Mouse (Mus musculus) brain, adult 2 months (tissue): ENCODE results near the gene Rab3c.
A peak's percentile ranks its signal among the peaks of the same experiment; 100 is the strongest.

Experiments
- DNase-seq: peaks from one replicate; pipeline ENCODE4 v3.0.0; 2011; ENCODE audit warnings: low read depth, low spot score

The Rab3c gene

DNA sequence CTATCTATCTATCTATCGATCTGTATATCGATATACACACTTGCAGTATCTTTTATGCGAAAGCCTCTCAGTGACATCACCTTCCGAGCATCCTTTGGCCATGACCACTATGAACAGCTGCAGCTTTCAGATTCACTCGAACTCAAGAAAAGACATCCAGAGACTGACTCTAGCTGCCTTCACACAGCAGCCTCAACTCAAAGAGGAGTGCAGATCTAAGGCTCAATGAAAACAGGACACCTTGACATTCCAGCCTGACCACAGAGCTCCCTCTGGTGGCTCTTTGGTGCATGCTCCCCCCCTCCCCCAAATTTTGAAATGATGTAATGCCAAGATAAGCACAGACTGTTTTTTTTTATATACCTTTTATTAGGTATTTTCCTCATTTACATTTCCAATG, 257.8 kb downstream of the Rab3c start:
- peak; percentile 76 for DNase-seq

DNA sequence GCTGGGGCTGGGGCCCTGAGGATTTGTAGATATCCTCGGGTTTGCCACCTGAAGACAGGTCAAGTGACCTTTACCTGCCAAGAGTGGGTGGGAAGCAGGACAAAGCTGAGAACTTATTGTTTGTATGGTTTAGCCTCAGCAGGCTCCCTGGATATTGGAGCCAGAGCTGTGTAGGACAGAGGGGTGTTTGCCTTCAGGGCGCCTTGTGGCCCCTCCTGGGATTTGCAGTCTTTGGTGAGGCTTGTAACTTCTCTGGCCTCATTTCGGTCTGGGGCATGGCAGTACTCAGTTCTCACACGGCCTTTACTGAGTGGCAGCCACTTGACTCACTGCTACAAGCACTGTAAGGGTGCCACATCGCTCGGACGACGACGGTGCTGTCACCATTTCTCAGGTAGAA, 261.0 kb downstream of the Rab3c start:
- DNase-seq = no peak

DNA sequence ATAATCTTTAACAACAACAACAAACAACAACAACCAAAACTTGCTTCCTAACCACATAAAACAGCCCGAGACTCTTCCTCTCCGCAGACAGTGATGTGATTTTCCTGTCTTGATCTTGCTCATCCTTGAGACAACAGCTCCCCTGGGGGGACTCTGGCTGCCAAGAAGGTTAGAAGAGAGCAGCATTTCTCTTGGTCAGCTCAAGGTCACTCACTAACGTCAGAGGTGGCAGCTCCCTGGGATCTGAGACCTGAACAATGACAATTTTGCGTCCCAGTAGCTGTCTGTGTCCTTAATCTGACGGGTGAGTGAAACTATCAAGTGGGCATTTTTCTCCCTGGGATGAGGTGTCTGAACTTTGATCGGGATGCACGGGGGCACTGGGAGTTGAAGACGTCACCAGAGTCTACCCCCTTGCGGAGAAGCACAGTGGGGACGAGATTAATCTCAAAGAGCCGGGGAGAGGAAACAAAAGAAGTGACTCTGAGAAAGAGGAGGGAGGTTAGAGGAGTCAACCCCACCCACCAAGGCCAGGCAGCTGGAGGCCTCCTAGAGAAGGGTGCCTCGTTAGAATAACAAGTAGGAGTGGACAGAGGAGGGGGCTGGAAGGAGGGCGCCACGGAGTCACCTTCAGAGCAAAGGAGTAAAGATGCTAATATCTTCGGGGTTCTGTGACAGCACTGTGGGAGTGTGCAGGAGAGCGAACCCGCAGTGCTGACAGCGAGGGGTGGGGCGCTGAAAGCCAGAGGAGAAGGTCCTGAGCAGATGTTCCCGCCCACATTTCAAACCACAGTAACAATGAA, 261.7 kb downstream of the Rab3c start:
- peak; percentile 24 for DNase-seq

DNA sequence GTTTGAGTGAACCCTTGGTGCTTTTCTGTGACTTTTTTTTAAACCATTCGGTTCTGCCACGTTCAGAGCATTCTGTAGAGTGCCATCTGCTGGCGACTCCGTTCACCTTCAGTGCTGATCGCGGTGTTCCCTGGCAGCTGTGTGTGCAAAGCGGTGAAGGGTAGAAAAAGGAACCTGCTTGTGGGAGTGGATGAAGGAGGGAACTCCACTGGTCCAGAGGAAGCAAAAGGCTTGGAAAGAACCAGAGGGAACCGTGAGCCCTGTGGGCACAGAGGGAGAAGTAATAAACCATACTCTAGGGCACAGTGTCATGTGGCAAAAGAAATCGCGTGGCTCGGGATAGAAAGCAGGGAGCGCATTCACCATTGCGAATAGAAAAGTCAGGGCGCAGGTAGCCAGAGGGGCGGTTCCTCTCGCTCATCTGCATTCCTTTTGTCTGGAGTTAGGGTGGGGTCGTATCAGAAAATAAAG, 262.3 kb downstream of the Rab3c start:
- DNase-seq = peak; percentile 94

DNA sequence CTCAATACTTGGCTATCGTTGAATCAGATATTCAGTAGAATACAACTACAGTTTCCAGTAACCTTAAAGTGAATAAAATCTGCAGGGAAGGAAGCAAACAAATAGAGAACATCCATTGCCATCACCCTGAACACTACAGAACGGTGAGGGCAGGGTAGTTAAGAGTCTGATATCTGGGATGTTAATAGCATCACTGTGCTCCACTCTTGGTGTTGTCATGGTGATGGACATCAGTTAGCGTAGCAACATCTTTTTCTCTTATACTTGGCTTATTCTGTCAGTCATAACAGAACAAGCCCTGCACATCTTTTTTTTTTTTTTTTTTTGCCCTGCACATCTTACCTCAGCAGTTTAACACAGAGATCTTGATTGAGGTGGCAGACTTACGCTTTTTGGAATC, 268.8 kb downstream of the Rab3c start:
- peak; percentile 52 for DNase-seq

DNA sequence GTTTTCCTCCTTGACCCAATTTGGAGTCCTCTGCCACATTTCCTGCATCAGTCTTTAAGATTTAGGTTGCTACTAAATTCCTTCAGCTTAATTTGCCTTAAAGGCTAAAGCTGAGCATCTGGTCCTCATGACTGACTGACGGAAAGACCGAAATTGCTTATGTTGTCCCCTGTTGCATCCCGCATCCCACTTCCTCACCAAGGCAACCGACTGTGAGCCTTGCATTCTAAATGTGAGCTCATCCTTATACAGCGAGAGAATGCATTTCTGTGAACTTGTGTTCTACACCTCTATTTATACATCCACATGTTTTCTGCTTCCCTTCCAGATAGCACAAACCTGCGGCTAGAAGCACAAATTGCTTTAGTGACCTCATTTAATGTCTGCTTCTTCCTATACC, 269.9 kb downstream of the Rab3c start:
- DNase-seq = peak; percentile 78

DNA sequence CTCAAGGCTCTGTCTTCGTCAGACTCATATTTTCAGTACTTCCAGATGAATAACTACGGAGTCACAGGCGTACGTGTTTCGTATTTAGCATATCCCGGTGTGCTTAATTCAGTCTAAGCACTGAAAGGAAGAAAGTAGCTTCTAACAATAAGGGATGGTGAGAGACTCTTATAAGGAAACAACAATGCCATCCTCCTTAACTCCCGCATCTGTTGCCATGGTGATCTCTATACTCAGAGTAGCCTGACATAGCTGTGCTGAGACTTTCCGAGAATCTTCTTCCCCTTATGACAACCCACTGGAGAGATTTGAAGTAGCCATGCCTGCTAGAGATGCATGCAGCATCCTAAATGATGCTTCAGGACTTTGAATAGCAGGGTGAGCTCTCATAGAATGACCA, 272.3 kb downstream of the Rab3c start:
- peak; percentile 80 for DNase-seq

DNA sequence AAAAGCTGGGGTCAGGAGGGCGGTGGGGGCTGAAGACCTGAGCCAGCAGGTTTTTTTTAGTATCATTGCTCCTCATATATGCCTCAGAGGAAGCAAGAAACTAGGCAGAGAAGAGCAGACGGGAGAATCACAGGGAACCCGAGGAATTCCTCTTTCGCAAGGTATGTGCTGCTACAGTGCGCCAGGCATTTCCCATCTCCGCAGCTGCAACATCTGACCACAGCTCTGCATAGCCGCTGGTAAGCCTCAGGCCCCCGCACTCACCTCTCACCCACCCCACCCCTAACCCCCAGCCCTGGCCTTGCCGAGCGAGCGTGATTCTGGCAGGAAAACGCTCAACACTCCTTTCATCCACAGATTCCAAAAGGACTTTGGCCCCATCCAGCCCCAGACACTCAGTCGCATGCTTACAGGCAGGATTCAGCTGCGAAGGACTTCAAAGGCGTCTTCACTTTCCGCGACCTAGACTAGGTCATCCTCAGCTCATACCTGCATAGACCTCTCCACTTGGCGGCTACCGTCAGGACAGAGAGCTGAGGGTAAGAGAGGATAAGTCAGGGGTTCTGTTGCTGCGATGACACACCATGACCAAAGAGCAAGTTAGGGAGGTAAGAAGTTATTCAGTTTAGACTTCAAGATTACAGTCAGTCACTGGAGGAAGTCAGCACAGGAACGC, 274.6 kb downstream of the Rab3c start:
- no peak for DNase-seq
